Mouse (Mus musculus): Measurements from ENCODE around the gene Lrmda. TPM values are rescaled to one million over a fixed set of nuclear protein-coding genes. Genes with fewer than 3 reads are reported as not detected.

The Lrmda gene
- total RNA-seq, 1 experiment from 2014 or later, result 23.9 TPM

GRCm38 (mm10) chr14:22059348-22059861, 39.9 kb downstream of the Lrmda start:
- ATAC-seq (replicated peaks in 1 of 2; ENCODE audit: insufficient read depth in 1 of 2, low FRiP score in 2 of 2, low TSS enrichment in 1 of 2, low read depth in 1 of 2, poor library complexity in 2 of 2, severe bottlenecking in 2 of 2), result no peak

GRCm38 (mm10) chr14:22060787-22061186, 41.3 kb downstream of the Lrmda start:
- no peak for ATAC-seq (replicated peaks in 1 of 2; ENCODE audit: insufficient read depth in 1 of 2, low FRiP score in 2 of 2, low TSS enrichment in 1 of 2, low read depth in 1 of 2, poor library complexity in 2 of 2, severe bottlenecking in 2 of 2)

GRCm38 (mm10) chr14:22062117-22062855, 42.8 kb downstream of the Lrmda start:
- no peak for ATAC-seq (replicated peaks in 1 of 2; ENCODE audit: insufficient read depth in 1 of 2, low FRiP score in 2 of 2, low TSS enrichment in 1 of 2, low read depth in 1 of 2, poor library complexity in 2 of 2, severe bottlenecking in 2 of 2)

DNA sequence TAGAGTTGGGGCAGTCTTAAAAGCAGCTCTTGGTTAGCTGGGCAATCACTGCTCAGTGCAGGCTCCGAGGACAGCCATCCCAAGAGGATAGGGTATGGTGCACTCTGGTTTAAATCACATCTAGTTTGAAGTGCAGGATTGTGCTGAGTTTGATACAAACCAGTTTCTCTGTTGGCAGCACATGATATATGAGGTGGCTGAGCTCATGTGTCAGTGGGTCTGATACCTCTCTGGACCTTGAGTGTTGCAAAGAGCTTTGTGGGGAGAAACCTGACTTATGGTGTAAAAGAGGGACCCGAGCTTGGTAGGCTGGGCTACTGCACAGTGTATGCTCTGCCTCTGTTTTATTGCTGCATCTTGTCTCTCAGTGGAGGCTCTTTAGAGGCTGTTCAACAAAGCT, 49.7 kb downstream of the Lrmda start:
- no peak for ATAC-seq (replicated peaks in 1 of 2; ENCODE audit: insufficient read depth in 1 of 2, low FRiP score in 2 of 2, low TSS enrichment in 1 of 2, low read depth in 1 of 2, poor library complexity in 2 of 2, severe bottlenecking in 2 of 2)

DNA sequence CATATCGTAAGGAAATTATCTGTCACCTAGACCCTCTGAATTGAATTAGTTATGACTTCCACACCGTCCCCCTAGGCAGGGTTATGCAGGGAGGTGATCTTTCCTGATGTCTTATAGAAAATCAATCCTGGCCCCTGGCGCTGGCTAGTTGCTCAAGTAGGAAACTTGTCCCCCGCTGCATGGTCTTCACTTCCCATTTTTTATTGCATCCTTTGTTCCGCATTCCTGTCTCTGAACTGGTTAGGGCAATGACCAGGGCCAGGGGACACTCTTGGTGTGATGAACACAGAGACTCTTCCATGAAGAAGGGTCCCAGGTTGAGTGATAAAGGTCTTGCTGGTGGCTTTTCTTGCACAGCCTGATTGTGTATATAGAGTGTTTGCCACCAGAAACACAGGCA, 53.9 kb downstream of the Lrmda start:
- ATAC-seq (replicated peaks in 1 of 2; ENCODE audit: insufficient read depth in 1 of 2, low FRiP score in 2 of 2, low TSS enrichment in 1 of 2, low read depth in 1 of 2, poor library complexity in 2 of 2, severe bottlenecking in 2 of 2), result no peak

DNA sequence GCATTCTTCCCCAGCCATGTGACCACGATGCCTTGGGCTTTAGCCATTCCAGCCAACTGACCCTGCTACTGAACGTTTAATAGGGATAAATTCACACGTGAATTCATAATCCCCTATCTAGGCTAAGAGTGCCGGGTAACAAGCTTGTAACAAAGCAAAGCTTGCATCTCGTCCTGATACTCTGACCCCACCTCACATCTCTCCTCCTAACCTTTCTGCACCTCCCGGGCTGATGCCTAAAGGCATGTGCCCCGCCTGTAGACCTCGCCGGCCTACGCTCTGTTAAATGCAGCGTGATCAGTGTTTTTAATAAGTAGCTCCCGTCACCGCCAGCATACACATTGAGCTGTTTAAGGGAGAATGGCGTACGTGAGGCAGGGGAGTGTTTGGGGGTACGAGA, 54.7 kb downstream of the Lrmda start:
- ATAC-seq (replicated peaks in 1 of 2; ENCODE audit: insufficient read depth in 1 of 2, low FRiP score in 2 of 2, low TSS enrichment in 1 of 2, low read depth in 1 of 2, poor library complexity in 2 of 2, severe bottlenecking in 2 of 2), result no peak

DNA sequence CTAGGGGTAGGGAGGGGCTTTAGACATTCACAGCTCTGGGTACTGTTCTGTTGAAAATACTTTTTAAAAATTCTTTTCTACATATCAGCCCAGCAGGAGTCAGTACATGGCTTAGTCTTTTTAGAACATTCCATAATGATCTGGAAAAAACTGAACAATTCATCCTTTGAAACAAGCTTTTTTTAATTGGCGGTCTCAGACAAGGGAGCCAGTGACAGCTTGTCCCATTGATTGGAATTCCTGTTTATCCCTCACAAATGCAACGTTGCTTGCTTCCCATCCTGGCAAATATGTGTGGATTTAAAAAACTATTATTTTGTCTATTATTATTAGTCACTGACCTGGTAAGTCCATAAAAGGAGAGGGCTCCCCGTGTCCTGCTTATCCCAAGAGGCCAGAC, 64.4 kb downstream of the Lrmda start:
- no peak for ATAC-seq (replicated peaks in 1 of 2; ENCODE audit: insufficient read depth in 1 of 2, low FRiP score in 2 of 2, low TSS enrichment in 1 of 2, low read depth in 1 of 2, poor library complexity in 2 of 2, severe bottlenecking in 2 of 2)

DNA sequence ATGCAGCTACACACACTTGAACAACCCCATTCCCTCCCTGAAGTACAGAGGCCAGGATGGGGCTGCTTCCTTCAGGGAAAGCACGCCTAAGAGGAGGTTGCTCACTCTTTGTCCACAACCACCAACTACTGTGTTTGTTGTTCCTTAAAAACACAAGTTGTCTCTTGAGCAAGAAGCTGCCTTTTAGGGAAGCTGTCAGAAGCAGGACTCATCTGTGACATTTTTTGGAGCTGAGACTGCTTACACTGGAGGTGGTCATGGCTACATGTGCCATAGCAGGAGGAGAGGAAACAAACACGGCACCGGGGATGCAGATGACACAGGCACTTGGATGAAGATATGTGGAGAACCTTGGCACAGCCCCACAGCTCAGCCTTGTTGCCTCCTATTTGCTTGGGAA, 65.9 kb downstream of the Lrmda start:
- ATAC-seq (replicated peaks in 1 of 2; ENCODE audit: insufficient read depth in 1 of 2, low FRiP score in 2 of 2, low TSS enrichment in 1 of 2, low read depth in 1 of 2, poor library complexity in 2 of 2, severe bottlenecking in 2 of 2), result no peak; a peak in 1 of 4 replicates

GRCm38 (mm10) chr14:22088604-22089003, 69.1 kb downstream of the Lrmda start:
- no peak for ATAC-seq (replicated peaks in 1 of 2; ENCODE audit: insufficient read depth in 1 of 2, low FRiP score in 2 of 2, low TSS enrichment in 1 of 2, low read depth in 1 of 2, poor library complexity in 2 of 2, severe bottlenecking in 2 of 2)

DNA sequence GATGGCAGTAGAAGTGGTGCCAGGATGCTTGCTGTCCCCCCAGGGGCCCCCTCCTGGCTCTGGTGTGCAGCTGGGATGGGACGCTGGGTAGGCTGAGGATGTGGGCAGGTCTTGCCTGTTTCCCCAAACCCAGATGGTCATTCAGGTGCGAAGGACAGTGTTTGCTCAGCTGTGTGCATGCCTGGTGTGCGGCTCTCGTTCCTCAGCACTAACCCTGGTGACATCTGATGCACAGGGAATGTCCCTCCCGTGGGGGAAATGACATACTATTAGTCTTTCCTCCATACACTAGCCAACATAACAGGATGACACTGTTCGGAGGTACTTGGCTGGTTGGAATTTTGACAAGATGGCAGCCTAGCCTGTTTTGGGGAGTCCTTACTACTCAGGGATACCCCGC, 69.8 kb downstream of the Lrmda start:
- ATAC-seq (replicated peaks in 1 of 2; ENCODE audit: insufficient read depth in 1 of 2, low FRiP score in 2 of 2, low TSS enrichment in 1 of 2, low read depth in 1 of 2, poor library complexity in 2 of 2, severe bottlenecking in 2 of 2), result no peak

- ATAC-seq (replicated peaks in 1 of 2; ENCODE audit: insufficient read depth in 1 of 2, low FRiP score in 2 of 2, low TSS enrichment in 1 of 2, low read depth in 1 of 2, poor library complexity in 2 of 2, severe bottlenecking in 2 of 2), result no peak
Observed at GRCm38 (mm10) chr14:22089866-22090470, 70.5 kb downstream of the Lrmda start.

GRCm38 (mm10) chr14:22090778-22091211, 71.3 kb downstream of the Lrmda start:
- ATAC-seq (replicated peaks in 1 of 2; ENCODE audit: insufficient read depth in 1 of 2, low FRiP score in 2 of 2, low TSS enrichment in 1 of 2, low read depth in 1 of 2, poor library complexity in 2 of 2, severe bottlenecking in 2 of 2), result no peak

GRCm38 (mm10) chr14:22091306-22091705, 71.8 kb downstream of the Lrmda start:
- ATAC-seq (replicated peaks in 1 of 2; ENCODE audit: insufficient read depth in 1 of 2, low FRiP score in 2 of 2, low TSS enrichment in 1 of 2, low read depth in 1 of 2, poor library complexity in 2 of 2, severe bottlenecking in 2 of 2), result no peak

DNA sequence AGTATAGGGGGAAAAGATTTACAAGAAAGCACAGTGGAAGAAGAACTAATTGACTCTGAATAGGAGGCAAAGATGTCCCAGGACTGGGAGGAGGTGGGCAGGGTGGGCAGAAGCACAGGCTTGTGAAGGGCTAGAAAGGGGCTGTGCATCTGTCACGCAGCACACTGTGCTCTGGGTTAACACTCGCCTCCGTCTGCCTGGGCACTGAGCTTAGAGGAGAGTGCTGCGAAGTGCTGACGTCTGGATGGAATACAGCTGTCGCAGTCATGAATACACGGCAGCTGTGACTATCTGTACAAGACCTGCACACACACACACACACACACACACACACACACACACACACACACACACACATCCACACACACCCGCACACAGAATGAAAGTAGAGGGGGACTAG, 73.6 kb downstream of the Lrmda start:
- no peak for ATAC-seq (replicated peaks in 1 of 2; ENCODE audit: insufficient read depth in 1 of 2, low FRiP score in 2 of 2, low TSS enrichment in 1 of 2, low read depth in 1 of 2, poor library complexity in 2 of 2, severe bottlenecking in 2 of 2)

- no peak for ATAC-seq (replicated peaks in 1 of 2; ENCODE audit: insufficient read depth in 1 of 2, low FRiP score in 2 of 2, low TSS enrichment in 1 of 2, low read depth in 1 of 2, poor library complexity in 2 of 2, severe bottlenecking in 2 of 2)
Observed at GRCm38 (mm10) chr14:22101961-22102805, 82.7 kb downstream of the Lrmda start.

- no peak for ATAC-seq (replicated peaks in 1 of 2; ENCODE audit: insufficient read depth in 1 of 2, low FRiP score in 2 of 2, low TSS enrichment in 1 of 2, low read depth in 1 of 2, poor library complexity in 2 of 2, severe bottlenecking in 2 of 2)
Observed at GRCm38 (mm10) chr14:22105855-22106254, 86.3 kb downstream of the Lrmda start.

DNA sequence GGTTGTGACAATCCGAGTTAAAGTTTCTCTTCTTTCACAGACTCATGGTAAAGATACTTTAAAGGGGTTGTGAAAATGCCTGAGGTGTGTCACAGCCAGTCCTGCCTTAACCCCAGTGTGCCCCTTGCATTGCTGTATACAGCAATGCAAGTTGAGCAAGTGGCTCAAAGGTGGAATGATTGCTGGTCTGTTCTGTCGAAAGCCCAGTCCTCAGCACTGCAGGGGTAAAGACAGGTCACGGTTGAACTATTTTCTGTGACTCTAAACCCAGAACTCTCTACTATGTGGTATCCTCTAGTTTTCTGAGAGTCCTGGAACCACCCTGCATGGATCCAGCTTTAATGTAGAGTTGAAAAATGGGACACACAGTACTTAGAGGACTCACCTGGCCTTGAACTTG, 87.3 kb downstream of the Lrmda start:
- no peak for ATAC-seq (replicated peaks in 1 of 2; ENCODE audit: insufficient read depth in 1 of 2, low FRiP score in 2 of 2, low TSS enrichment in 1 of 2, low read depth in 1 of 2, poor library complexity in 2 of 2, severe bottlenecking in 2 of 2)

DNA sequence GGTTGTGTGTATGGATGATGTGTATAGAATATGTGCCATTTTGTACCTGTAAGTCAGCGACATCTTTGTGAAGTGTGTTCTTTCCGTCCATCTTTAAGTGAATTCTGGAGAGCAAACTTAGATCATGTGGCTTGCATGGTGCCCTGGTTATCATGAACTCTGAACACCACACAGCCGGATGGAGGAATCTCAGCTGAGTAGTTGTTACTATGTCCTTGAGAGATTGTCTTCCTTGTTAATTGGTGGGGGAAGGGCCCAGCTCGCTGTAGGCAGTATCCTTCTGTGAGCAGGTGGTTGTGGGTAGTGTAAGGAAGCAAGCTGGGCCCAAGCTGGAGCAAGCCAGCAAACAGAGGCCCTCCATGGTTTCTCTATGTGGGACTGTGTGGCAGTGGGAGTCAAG, 89.9 kb downstream of the Lrmda start:
- ATAC-seq (replicated peaks in 1 of 2; ENCODE audit: insufficient read depth in 1 of 2, low FRiP score in 2 of 2, low TSS enrichment in 1 of 2, low read depth in 1 of 2, poor library complexity in 2 of 2, severe bottlenecking in 2 of 2), result no peak
